Mouse (Mus musculus) CH12.LX (cell line): ENCODE data around the gene Apoc4. TPM values are rescaled to one million over a fixed set of nuclear protein-coding genes. Genes with fewer than 3 reads are reported as not detected.

ENCODE experiments used
- DNase-seq: peaks from one replicate; pipeline ENCODE4 v3.0.0-alpha.2; 2013; ENCODE audit errors: extremely low read depth
- H3K27ac ChIP-seq: 2 replicates; pipeline ENCODE4 v1.5.1; 2012; ENCODE audit warnings: low read depth, mild to moderate bottlenecking, control low read depth, moderate library complexity; ENCODE audit not compliant: insufficient read depth
- H3K27me3 ChIP-seq: replicated peaks from 2 replicates; pipeline ENCODE3; 2012; ENCODE audit warnings: inconsistent platforms
- H3K36me3 ChIP-seq, 2 experiments: replicated peaks in 1 of 2; 2 replicates each; pipeline versions ENCODE3 to v1.6.1; 2012; ENCODE audit warnings: inconsistent platforms in 1 of 2, low read length in 1 of 2, mild to moderate bottlenecking in 1 of 2, mixed read lengths in 1 of 2, moderate library complexity in 1 of 2; ENCODE audit not compliant: control insufficient read depth in 1 of 2, insufficient read depth in 1 of 2
- H3K4me1 ChIP-seq, 2 experiments: 2 replicates each; pipeline ENCODE4 v1.6.1; 2012; ENCODE audit warnings: inconsistent platforms in 1 of 2, moderate library complexity in 1 of 2; ENCODE audit not compliant: insufficient read depth in 2 of 2, control insufficient read depth in 1 of 2
- H3K4me2 ChIP-seq: 2 replicates; pipeline ENCODE4 v1.6.1; 2012; ENCODE audit warnings: low read depth, mild to moderate bottlenecking, control low read depth; ENCODE audit not compliant: poor library complexity, insufficient read depth, severe bottlenecking
- H3K4me3 ChIP-seq, 3 experiments: fragments of 150-350 bp in 1 of 3; sonication (generic) in 1 of 3; replicated peaks in 1 of 3; 2 replicates each; pipeline versions ENCODE3 to v1.5.1; 2011 to 2012; ENCODE audit warnings: low read depth in 2 of 3, low read length in 2 of 3, mild to moderate bottlenecking in 2 of 3, moderate library complexity in 2 of 3, control low read depth in 1 of 3, improper control_type of control experiment in 1 of 3, inconsistent platforms in 1 of 3, mixed read lengths in 1 of 3; ENCODE audit not compliant: poor library complexity in 1 of 3
- H3K79me2 ChIP-seq: replicated peaks from 2 replicates; pipeline ENCODE4 v1.6.1; 2012; ENCODE audit warnings: mild to moderate bottlenecking, moderate library complexity; ENCODE audit not compliant: control insufficient read depth, poor library complexity, insufficient read depth, severe bottlenecking; ENCODE audit errors: extremely low read depth
- H3K9ac ChIP-seq: 2 replicates; pipeline ENCODE4 v1.6.1; 2012; ENCODE audit warnings: low read depth, mild to moderate bottlenecking, control low read depth, moderate library complexity; ENCODE audit not compliant: insufficient read depth
- H3K9me3 ChIP-seq: replicated peaks from 2 replicates; pipeline ENCODE3; 2012; ENCODE audit warnings: low read length, inconsistent platforms, mixed read lengths
- CHD2 ChIP-seq: IDR thresholded peaks from 2 replicates; pipeline ENCODE4 v1.6.1; 2011; ENCODE audit warnings: low read length, improper control_type of control experiment
- CTCF ChIP-seq, 2 experiments: IDR thresholded peaks in 1 of 2; conservative IDR thresholded peaks in 1 of 2; 2 replicates each; pipeline ENCODE4 v1.5.1; 2011 to 2012; ENCODE audit warnings: low read depth in 2 of 2, low read length in 2 of 2, improper control_type of control experiment in 1 of 2, inconsistent platforms in 1 of 2, mild to moderate bottlenecking in 1 of 2, moderate library complexity in 1 of 2
- E2F4 ChIP-seq: IDR thresholded peaks from 2 replicates; pipeline ENCODE4 v1.6.1; 2011; ENCODE audit warnings: low read depth, low read length, improper control_type of control experiment; ENCODE audit not compliant: insufficient replicate concordance
- HCFC1 ChIP-seq: IDR thresholded peaks from 2 replicates; pipeline ENCODE4 v1.6.1; 2012; ENCODE audit warnings: low read depth, mild to moderate bottlenecking, inconsistent platforms, low read length, improper control_type of control experiment
- IRF4 ChIP-seq: IDR thresholded peaks from 2 replicates; pipeline ENCODE4 v1.6.1; 2014; ENCODE audit warnings: low read depth, mild to moderate bottlenecking, inconsistent platforms, low read length, improper control_type of control experiment
- JUND ChIP-seq: conservative IDR thresholded peaks from 2 replicates; pipeline ENCODE4 v1.6.1; 2011; ENCODE audit warnings: low read depth, low read length, improper control_type of control experiment
- KAT2A ChIP-seq: IDR thresholded peaks from 2 replicates; pipeline ENCODE4 v1.6.1; 2012; ENCODE audit warnings: low read length, improper control_type of control experiment, inconsistent platforms; ENCODE audit not compliant: insufficient replicate concordance
- MAZ ChIP-seq: IDR thresholded peaks from 2 replicates; pipeline ENCODE4 v1.6.1; 2012; ENCODE audit warnings: low read depth, mild to moderate bottlenecking, inconsistent platforms, low read length, improper control_type of control experiment, moderate library complexity
- MXI1 ChIP-seq: IDR thresholded peaks from 2 replicates; pipeline ENCODE4 v1.6.1; 2011; ENCODE audit warnings: mild to moderate bottlenecking, low read depth, low read length, improper control_type of control experiment
- PAX5 ChIP-seq: IDR thresholded peaks from 2 replicates; pipeline ENCODE4 v1.6.1; 2012; ENCODE audit warnings: low read length, inconsistent platforms, mixed read lengths
- POLR2A ChIP-seq: IDR thresholded peaks from 2 replicates; pipeline ENCODE4 v1.6.1; 2011; ENCODE audit warnings: low read depth, mild to moderate bottlenecking, improper control_type of control experiment, low read length
- RCOR1 ChIP-seq: conservative IDR thresholded peaks from 2 replicates; pipeline ENCODE4 v1.6.1; 2012; ENCODE audit warnings: low read depth, mild to moderate bottlenecking, inconsistent platforms, low read length, improper control_type of control experiment
- SIN3A ChIP-seq: IDR thresholded peaks from 2 replicates; pipeline ENCODE4 v1.6.1; 2012; ENCODE audit warnings: low read length, improper control_type of control experiment, inconsistent platforms
- SMC3 ChIP-seq: IDR thresholded peaks from 2 replicates; pipeline ENCODE4 v1.6.1; 2011; ENCODE audit warnings: low read depth, low read length, improper control_type of control experiment
- TBP ChIP-seq: conservative IDR thresholded peaks from 2 replicates; pipeline ENCODE4 v1.6.1; 2011; ENCODE audit warnings: low read depth, low read length, improper control_type of control experiment
- TCF12 ChIP-seq: IDR thresholded peaks from 2 replicates; pipeline ENCODE4 v1.6.1; 2014; ENCODE audit warnings: low read depth, mild to moderate bottlenecking, inconsistent platforms, low read length, improper control_type of control experiment
- UBTF ChIP-seq: IDR thresholded peaks from 2 replicates; pipeline ENCODE4 v1.6.1; 2012; ENCODE audit warnings: low read depth, mild to moderate bottlenecking, inconsistent platforms, low read length, improper control_type of control experiment, moderate library complexity
- ZKSCAN1 ChIP-seq: IDR thresholded peaks from 2 replicates; pipeline ENCODE4 v1.6.1; 2012; ENCODE audit warnings: low read depth, inconsistent platforms, low read length, improper control_type of control experiment, borderline replicate concordance
- ZMIZ1 ChIP-seq: IDR thresholded peaks from 2 replicates; pipeline ENCODE4 v1.6.1; 2012; ENCODE audit warnings: low read depth, mild to moderate bottlenecking, inconsistent platforms, low read length, improper control_type of control experiment
- dilution Hi-C: fragments of 300-500 bp; cut with MboI; formaldehyde crosslinking; loops from 2 replicates; pipeline ENCODE4 v1.14.3; 2020; ENCODE audit warnings: low sequenced_read_pairs; ENCODE audit not compliant: extremely low pct_unique_long_range_greater_than_20kb, extremely low pct_ligation_motif_present
- in situ Hi-C: fragments of 300-500 bp; cut with MboI; formaldehyde crosslinking; loops from 3 replicates; pipeline ENCODE4 v1.14.3; 2019; ENCODE audit warnings: low sequenced_read_pairs, low pct_ligation_motif_present, low pct_unique_long_range_greater_than_20kb, mixed read lengths
- polyA plus RNA-seq: library from polyadenylated mRNA; unstranded; fragments of >175 nt; gene quantifications from 2 replicates; pipeline ENCODE4 v1.2.1, GENCODE M21; 2012; ENCODE audit warnings: low read depth; ENCODE audit not compliant: insufficient read length
- total RNA-seq, 2 experiments: library from RNA; depleted of rRNA; stranded (reverse); fragments of 300-350 nt in 1 of 2; fragments of >200 nt in 1 of 2; gene quantifications; 2 replicates each; pipeline ENCODE4 v1.2.3; 2012 to 2014

The Apoc4 gene
- total and polyA plus RNA-seq, 3 experiments = not detected

- TF ChIP-seq TBP (peak; percentile 88; the same call in 1 of the 2 replicates), E2F4 (no peak), CHD2 (peak; percentile 99), SMC3 (peak; percentile 63), SIN3A (peak; percentile 81; the same call in 1 of the 2 replicates), PAX5 (no peak), ZKSCAN1 (no peak), CTCF (conservative IDR thresholded peaks at IDR 0.05 in 1 of 2, IDR thresholded peaks at IDR 0.05 in 1 of 2; ENCODE audit: low read depth in 2 of 2, low read length in 2 of 2) (peak in 1 of 2 experiments; percentile 96; a peak in 2 of 4 replicates), JUND (no peak), MXI1 (no peak; the same call in 1 of the 2 replicates)
Observed at GRCm38 (mm10) chr7:19664955-19665841, 16.1 kb downstream of the Apoc4 start, which contains the start of gene Clptm1 (continued).

- H3K36me3 ChIP-seq = peaks cover 20 to 34% of the 10 kb centered on the region in 2 experiments
- peak overlapping the region; percentile 96 for H3K9ac ChIP-seq
- H3K79me2 ChIP-seq = peaks cover 49% of the 10 kb centered on the region
- H3K4me1 ChIP-seq = peaks cover 14 to 51% of the 10 kb centered on the region in 2 experiments; a peak in 3 of 4 replicates
- no peaks in the 10 kb centered on the region for H3K9me3 ChIP-seq
- H3K27ac ChIP-seq = no peak overlapping the region
- dilution Hi-C loops (no loop called here), in situ Hi-C loops (no loop called here)
- TF ChIP-seq HCFC1 (no peak), SIN3A (peak; percentile 50; the same call in 1 of the 2 replicates), UBTF (peak; percentile 83), ZMIZ1 (0 out of 2 replicates have a peak, but pooled peaks have one; percentile 28), MXI1 (peak; percentile 82; the same call in 1 of the 2 replicates)
- H3K4me2 ChIP-seq = peak overlapping the region; percentile 62; the same call in 1 of the 2 replicates
- no peak for DNase-seq
- no peaks in the 10 kb centered on the region for H3K27me3 ChIP-seq
- H3K4me3 ChIP-seq = peak overlapping the region; percentile 80 to 94 (median 81)
Observed at GRCm38 (mm10) chr7:19664455-19664954, 16.8 kb downstream of the Apoc4 start.

- H3K4me3 ChIP-seq = peak overlapping the region; percentile 80 to 94 (median 81)
- peak overlapping the region; percentile 62 for H3K4me2 ChIP-seq
- H3K9ac ChIP-seq = peak overlapping the region; percentile 96
- peaks cover 20 to 38% of the 10 kb centered on the region in 2 experiments for H3K36me3 ChIP-seq
- H3K27ac ChIP-seq = no peak overlapping the region
- TF ChIP-seq ZKSCAN1 = no peak
- no peak for TF ChIP-seq IRF4
- TF ChIP-seq RCOR1 = no peak
- no peak for TF ChIP-seq POLR2A
- no peak for TF ChIP-seq MAZ
- TF ChIP-seq KAT2A = no peak
- TF ChIP-seq CHD2 = no peak
- TF ChIP-seq TCF12 = no peak
- no peak for TF ChIP-seq MXI1
- TF ChIP-seq, all 38 proteins: peak for 0
- Histone ChIP-seq H3K9me3 (no peaks in the 10 kb centered on the region), H3K27me3 (no peaks in the 10 kb centered on the region), H3K4me1 (peaks cover 14 to 46% of the 10 kb centered on the region in 2 experiments; a peak in 3 of 4 replicates), H3K79me2 (peaks cover 53% of the 10 kb centered on the region)
- no peak for DNase-seq
- dilution Hi-C loops (no loop called here), in situ Hi-C loops (no loop called here)
Observed at GRCm38 (mm10) chr7:19663940-19664339, 17.3 kb downstream of the Apoc4 start.
